Mouse (Mus musculus) regulatory T cell (primary cell): ENCODE measurements around the gene Btbd35f7.
"Not testable (repeated sequence)": the region's sequence is repeated elsewhere in the genome, so short reads cannot be mapped to it uniquely, and the experiment has no call there.

Experiments used
- in situ Hi-C: fragments of 300-600 bp; cut with MboI, MseI; formaldehyde crosslinking; loops from one replicate; pipeline ENCODE4 v1.15.1; 2025; ENCODE audit warnings: high pct_unique_total_duplicates

Btbd35f7 gene

GRCm38 (mm10) chrX:5668767-5669166 is at the start of gene Btbd35f7:
Gene Btbd35f7 (plus strand): TSS chrX:5669067.
- in situ Hi-C loops: not testable (repeated sequence)
